Mouse (Mus musculus): ENCODE data around the gene Tex38.

Tex38 gene

GRCm38 (mm10) chr4:115775056-115775455 is 5.8 kb downstream of the Tex38 start:
- no peak for DNase-seq (ENCODE audit: low read depth, low spot score)

GRCm38 (mm10) chr4:115767647-115768467 is 13.0 kb downstream of the Tex38 start:
- DNase-seq (ENCODE audit: low read depth, low spot score), result no peak

GRCm38 (mm10) chr4:115764581-115764980 is 16.2 kb downstream of the Tex38 start:
- no peak for DNase-seq (ENCODE audit: low read depth, low spot score)

DNA sequence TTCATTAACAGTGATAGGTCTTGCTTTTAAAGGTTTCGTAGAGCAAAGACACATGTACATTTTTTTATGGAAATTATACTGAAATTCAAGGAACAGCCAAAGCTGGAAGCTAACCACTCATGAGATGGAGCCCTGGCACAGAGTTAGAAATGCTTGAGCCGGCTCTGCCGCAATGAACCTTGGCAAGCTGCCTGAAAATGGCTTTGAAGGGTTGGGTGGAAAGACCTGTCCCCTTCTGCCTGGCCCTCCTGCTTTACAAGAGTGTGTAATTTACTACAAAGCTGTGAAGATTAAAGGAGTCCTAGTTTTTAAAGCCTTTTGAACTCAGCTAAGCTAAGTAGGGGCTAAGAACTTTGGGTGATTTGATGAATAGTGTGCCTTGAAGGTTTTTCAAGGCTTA is 19.6 kb downstream of the Tex38 start:
- DNase-seq (ENCODE audit: low read depth, low spot score), result no peak

DNA sequence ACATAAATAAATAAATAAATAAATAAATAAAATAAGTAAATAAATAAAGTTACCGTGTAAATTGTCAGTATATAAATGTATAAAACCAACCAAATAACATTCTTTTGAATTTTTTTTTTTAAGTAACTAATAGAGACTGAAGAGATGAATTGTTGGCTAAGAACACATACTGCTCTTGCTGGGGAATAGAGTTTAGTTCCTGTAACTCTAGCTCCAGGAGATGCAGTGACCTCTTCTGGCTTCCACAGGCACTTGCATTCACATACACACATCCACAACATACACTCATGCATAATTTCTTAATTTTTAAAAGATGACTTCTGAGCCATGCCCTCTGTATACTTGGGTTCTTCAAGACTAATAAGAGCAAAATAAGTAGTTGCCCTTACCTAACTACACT is 26.0 kb downstream of the Tex38 start:
- no peak for DNase-seq (ENCODE audit: low read depth, low spot score)

DNA sequence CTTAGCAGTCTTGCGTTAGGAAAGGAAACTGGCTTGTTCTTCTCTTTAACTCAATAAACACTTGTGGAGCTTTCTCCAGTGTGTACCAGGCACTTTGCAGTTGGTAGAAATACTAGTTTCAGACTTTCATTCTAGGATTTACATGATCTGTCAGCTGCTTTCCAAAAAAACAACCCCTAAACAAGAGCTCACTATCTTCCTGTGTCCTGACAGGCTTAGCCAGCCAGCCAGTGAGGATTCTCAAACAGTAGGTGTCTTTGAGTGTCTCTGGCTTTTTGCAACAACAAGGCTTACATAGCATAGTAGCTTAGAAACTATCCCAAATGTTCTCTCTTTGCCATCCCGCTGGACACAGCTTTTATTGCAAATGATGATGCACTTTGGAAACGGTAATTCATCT is 26.7 kb downstream of the Tex38 start:
- DNase-seq (ENCODE audit: low read depth, low spot score), result no peak

DNA sequence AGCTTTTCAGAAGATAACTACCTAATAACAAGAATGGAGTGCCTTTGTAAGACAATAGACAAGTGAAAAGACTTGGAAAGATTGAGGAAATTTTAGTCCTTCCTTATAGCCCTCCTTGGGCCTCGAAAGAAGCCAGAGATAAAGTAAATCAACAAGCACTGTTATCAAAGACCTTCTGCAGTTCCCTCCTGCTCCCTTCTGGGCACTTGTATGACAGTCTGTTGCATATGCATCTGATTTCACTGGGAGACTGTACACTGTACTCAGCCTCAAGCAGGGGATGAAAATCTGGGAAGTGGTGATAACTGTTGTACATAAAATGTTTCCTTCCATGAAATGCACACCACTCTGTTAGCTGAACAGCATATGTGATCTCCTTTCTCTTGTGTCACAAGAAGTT is 31.5 kb downstream of the Tex38 start:
- no peak for DNase-seq (ENCODE audit: low read depth, low spot score)

DNA sequence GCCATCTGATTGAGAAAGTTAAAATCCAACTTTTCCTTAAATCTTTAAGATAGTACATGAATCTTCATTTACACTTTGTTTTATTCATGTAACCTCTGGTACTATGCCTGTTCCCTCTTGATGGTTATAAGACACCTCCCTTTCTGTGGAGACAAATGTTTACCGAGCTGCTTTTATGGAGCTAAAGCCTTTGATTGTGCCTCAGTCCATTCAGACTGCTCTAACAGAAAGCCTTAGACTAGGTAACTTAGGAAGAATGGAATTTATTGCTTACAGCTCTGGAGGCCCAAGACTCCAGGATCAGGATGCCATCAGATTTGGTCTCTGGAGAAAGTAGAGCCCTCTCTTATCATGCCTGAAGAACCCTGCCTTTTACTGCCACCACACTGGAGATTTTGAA is 32.6 kb downstream of the Tex38 start:
- DNase-seq (ENCODE audit: low read depth, low spot score), result no peak

GRCm38 (mm10) chr4:115743096-115743495 is 37.7 kb downstream of the Tex38 start:
- DNase-seq (ENCODE audit: low read depth, low spot score), result peak; percentile 19

- DNase-seq (ENCODE audit: low read depth, low spot score), result no peak
Measured at GRCm38 (mm10) chr4:115742658-115743057, 38.2 kb downstream of the Tex38 start.

GRCm38 (mm10) chr4:115738481-115738985 is 42.3 kb downstream of the Tex38 start:
- no peak for DNase-seq (ENCODE audit: low read depth, low spot score)

DNA sequence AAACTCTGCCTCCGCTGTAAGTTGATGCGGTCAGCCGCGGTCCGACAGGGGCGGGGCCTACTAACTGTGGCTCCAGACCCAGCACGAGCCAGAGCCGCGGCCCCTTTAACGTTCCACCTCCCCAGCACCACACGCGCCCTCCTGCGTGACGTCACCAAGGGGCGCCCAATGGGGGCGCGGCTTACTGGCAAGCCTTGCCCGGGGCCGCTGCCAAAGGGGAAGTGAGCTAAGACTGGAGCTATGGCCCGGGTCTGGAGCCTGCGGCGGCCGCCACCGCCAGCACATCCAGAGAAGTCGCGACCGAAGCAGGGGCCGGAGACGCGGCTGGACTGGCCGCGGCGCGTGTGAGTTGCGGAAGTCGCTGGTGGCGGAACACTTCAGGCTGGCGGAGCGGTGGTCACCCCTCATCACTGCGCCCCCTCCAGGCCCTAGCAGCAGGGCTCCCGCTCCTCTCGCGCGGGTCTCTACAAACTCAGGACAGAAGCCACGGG is 43.2 kb downstream of the Tex38 start, which contains the start of gene Efcab14:
Efcab14 (plus strand) TSS at position 194 of the 491 bp plus-strand sequence.
- DNase-seq (ENCODE audit: low read depth, low spot score), result peak; percentile 96

DNA sequence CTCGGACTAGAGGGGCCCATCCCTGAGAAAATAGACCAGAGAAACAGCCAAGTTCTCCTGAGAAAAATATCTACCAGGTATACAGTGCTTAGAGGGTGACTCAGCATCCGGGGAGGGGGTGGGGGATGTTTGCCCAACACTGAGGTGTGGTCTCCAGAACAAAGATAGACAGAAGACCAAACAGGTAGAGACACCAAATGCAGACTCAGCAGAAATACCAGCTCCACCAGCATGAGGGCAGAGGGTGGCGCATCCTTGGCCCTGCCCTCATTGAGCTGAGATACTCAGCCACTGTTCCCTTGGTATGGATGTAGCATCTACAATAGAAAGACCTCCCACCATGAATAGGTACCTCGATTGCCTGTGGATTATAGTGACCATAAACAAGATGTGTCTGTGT is 46.0 kb downstream of the Tex38 start:
- no peak for DNase-seq (ENCODE audit: low read depth, low spot score)

DNA sequence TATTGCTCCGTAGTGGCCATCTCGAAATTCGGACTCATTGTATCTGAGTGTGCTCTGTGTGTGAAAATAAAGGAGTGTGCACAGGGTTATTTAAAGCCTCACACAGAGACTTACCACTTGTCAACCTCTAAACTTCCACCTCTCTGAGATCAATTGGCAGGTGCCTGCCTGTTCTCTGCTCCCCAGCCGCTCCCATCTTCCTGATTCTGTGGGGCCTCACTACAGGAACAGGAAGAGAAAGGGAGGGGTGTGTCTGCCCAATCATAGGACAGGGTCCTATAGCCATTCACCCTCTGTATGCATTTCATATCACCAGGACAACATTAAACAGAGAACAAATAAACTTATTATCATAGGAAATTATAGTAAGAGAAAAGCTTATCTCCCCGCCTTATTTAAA is 47.1 kb downstream of the Tex38 start:
- DNase-seq (ENCODE audit: low read depth, low spot score), result no peak

DNA sequence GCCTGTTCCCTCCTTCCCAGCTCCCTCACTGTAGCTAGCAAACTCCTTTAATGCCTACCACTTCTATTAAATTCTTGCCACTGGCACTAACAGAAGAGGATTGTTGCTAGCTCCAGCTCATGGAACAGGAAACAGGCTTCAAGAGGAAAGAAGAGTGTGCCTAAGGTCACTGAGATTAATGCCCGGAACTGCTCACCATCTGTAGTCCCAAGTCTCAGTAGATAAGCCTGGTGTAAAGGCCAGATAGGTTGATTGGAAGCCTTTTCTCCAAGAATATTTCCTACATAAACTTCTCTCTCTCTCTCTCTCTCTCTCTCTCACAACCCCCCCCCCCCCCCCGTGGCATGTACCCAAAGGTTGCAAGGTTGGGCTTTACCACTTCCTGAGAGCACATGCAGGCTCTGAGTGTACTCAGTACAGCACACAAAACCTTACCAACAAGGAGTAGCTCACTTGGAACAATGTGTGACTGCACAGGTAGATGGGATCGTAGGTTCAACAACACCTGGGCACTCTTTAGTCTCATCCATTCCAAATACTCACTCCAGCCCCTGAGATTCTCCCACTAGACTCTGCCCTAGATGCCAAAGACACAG is 48.5 kb downstream of the Tex38 start:
- no peak for DNase-seq (ENCODE audit: low read depth, low spot score)

GRCm38 (mm10) chr4:115731588-115732222 is 49.1 kb downstream of the Tex38 start:
- peak; percentile 63 for DNase-seq (ENCODE audit: low read depth, low spot score)
